Mouse (Mus musculus) lung, embryonic 14.5 days (tissue): ENCODE results near the gene Elp5. TPM values are rescaled to one million over a fixed set of nuclear protein-coding genes. Genes with fewer than 3 reads are reported as not detected.
A peak's percentile ranks its signal among the peaks of the same experiment; 100 is the strongest.

ENCODE experiments used
- ATAC-seq: fragments of 200-750 bp; cut with Nextera tagmentation; 2 replicates; pipeline ENCODE4 v1.8.0; 2017; ENCODE audit warnings: mild to moderate bottlenecking, moderate TSS enrichment, moderate library complexity; ENCODE audit not compliant: insufficient read depth
- DNase-seq: peaks from one replicate; pipeline ENCODE4 v3.0.0-alpha.2; 2015
- H3K27ac ChIP-seq: fragments of 300-500 bp; sonication (generic); 2 replicates; pipeline ENCODE4 v1.5.1; 2014; ENCODE audit warnings: low read depth, mild to moderate bottlenecking, moderate library complexity
- H3K27me3 ChIP-seq: fragments of 300-500 bp; sonication (generic); 2 replicates; pipeline ENCODE4 v1.6.1; 2014; ENCODE audit warnings: low read length, control low read depth; ENCODE audit not compliant: insufficient read depth
- H3K36me3 ChIP-seq: fragments of 300-500 bp; sonication (generic); 2 replicates; pipeline ENCODE4 v1.6.1; 2014; ENCODE audit warnings: control low read depth; ENCODE audit not compliant: insufficient read depth
- H3K4me1 ChIP-seq: fragments of 300-500 bp; sonication (generic); 2 replicates; pipeline ENCODE4 v1.6.1; 2014; ENCODE audit warnings: antibody characterized with exemption, control low read depth; ENCODE audit not compliant: insufficient read depth
- H3K4me2 ChIP-seq: fragments of 300-500 bp; sonication (generic); 2 replicates; pipeline ENCODE4 v1.6.1; 2014; ENCODE audit warnings: mild to moderate bottlenecking
- H3K4me3 ChIP-seq: fragments of 300-500 bp; sonication (generic); 2 replicates; pipeline ENCODE4 v1.5.1; 2014; ENCODE audit warnings: low read depth, low read length
- H3K9ac ChIP-seq: fragments of 300-500 bp; sonication (generic); 2 replicates; pipeline ENCODE4 v1.6.1; 2014
- H3K9me3 ChIP-seq: fragments of 300-500 bp; sonication (generic); 2 replicates; pipeline ENCODE4 v1.6.1; 2016; ENCODE audit warnings: low read depth, low read length, control low read depth
- CTCF ChIP-seq: IDR thresholded peaks from 2 replicates; pipeline ENCODE4 v1.5.1; 2016; ENCODE audit warnings: antibody characterized with exemption, low read depth
- whole genome bisulfite sequencing: fragments of 180-500 bp; shearing (Covaris S2); extraction: QIAGEN DNeasy Blood & Tissue Kit; methylation state at CpG from one replicate; pipeline ENCODE4 v1.1.7; 2014; 5-methylcytosine and 5-hydroxymethylcytosine counted together
- polyA plus RNA-seq: library from polyadenylated mRNA; unstranded; fragments of >200 nt; fragmentation: Nextera tagmentation; extraction: Ambion mirVana; gene quantifications from 2 replicates; pipeline ENCODE4 v1.2.1, GENCODE M21; 2014

The Elp5 gene
- polyA plus RNA-seq, 1 experiment from 2014 or later = 113 TPM

DNA sequence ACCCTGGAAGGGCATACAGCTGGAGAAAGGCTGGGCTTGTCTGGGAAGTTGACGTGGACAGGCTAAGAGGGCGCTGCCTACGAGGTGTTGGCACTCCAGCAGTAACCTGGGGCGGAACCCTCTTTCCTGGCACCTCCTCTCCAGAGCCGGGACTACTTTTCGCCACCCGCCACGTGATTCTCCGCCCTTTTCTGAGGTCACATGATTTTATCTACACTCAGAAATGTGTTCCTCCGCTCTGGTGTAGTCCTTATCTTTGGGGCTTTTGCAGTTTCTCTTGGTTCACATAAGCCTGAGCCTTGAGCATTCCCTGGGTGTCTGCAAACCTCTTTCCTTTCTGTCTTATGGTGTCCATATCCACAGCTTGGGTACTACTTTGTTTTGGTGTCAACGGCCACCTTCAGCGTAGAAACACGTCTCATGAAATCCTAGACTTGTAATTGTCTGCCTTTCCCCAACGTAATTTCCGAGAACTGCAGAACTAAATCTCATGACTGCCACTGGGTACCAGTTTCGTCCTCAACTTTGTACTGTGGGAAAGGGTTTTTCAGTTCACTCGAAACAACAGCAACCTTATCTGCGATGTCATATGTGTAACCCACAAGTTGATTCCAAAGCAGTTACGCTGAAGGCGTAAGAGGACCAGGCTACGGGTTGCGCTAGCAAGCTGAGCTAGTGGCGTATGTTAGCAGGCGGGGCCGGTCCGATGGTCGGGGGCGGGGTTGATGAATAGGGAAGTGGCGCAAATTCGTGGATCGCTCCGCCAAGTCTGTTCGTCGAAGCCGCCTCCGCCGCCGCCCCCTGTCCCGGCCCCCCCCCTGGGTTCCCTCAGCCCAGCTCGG is 8.8 kb upstream of the Elp5 start, which contains the start of gene Gabarap:
Gene Gabarap, plus strand, starts transcription at position 294 of the 842 bp plus-strand sequence.
- WGBS = under 1% methylated on average over 40 of the region's 40 CpGs
- TF ChIP-seq CTCF = no peak
- H3K4me3 ChIP-seq = peak within 1 kb of the TSS; percentile 77
- peaks cover 58% of the 10 kb centered on the region for H3K36me3 ChIP-seq
- no peaks in the 10 kb centered on the region for H3K9me3 ChIP-seq
- H3K4me1 ChIP-seq = peaks cover 8% of the 10 kb centered on the region; the same call in 1 of the 2 replicates
- H3K4me2 ChIP-seq = peak within 1 kb of the TSS; percentile 91
- no peaks in the 10 kb centered on the region for H3K27me3 ChIP-seq
- H3K27ac ChIP-seq = peak within 1 kb of the TSS; percentile 90
- peak; percentile 68 for ATAC-seq
- peak; percentile 97 for DNase-seq
- H3K9ac ChIP-seq = peak within 1 kb of the TSS; percentile 92

DNA sequence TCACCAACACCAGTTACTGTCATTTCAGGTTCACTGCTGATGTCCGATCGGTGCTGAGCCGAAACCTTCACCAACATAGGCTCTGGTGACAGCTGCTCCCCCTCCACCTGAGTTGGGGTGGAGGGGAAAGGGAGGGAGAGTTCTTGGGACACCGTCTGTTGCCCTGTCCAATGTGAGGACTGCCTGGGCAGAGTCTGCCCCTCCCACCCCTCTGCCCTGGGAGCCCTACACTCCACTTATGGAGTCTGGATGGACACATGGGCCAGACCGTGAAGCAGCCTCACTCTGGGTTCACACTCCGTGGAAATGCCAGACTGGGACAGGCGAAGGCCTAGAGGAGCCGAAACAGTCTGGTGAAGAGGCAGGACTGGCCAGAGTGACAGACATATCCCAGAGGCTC is 7.6 kb upstream of the Elp5 start:
- 83% methylated on average over 8 of the region's 8 CpGs for WGBS
- peaks cover 68% of the 10 kb centered on the region for H3K36me3 ChIP-seq
- DNase-seq (no peak), ATAC-seq (no peak)
- H3K4me3 ChIP-seq = no peak overlapping the region
- no peak for TF ChIP-seq CTCF
- H3K9me3 ChIP-seq = no peaks in the 10 kb centered on the region
- H3K27ac ChIP-seq = peak overlapping the region; percentile 90
- H3K27me3 ChIP-seq = no peaks in the 10 kb centered on the region
- no peak overlapping the region for H3K9ac ChIP-seq
- no peak overlapping the region for H3K4me2 ChIP-seq
- H3K4me1 ChIP-seq = peaks cover 8% of the 10 kb centered on the region; the same call in 1 of the 2 replicates

GRCm38 (mm10) chr11:69984431-69984830 is 2.1 kb upstream of the Elp5 start:
- WGBS = 90% methylated on average over 8 of the region's 8 CpGs
- peaks cover 11% of the 10 kb centered on the region; the same call in 1 of the 2 replicates for H3K4me1 ChIP-seq
- peaks cover 56% of the 10 kb centered on the region for H3K36me3 ChIP-seq
- ATAC-seq (no peak), DNase-seq (no peak)
- no peak overlapping the region for H3K4me3 ChIP-seq
- no peak overlapping the region for H3K9ac ChIP-seq
- no peaks in the 10 kb centered on the region for H3K27me3 ChIP-seq
- H3K9me3 ChIP-seq = no peaks in the 10 kb centered on the region
- TF ChIP-seq CTCF = no peak
- H3K4me2 ChIP-seq = no peak overlapping the region
- H3K27ac ChIP-seq = no peak overlapping the region

- Histone ChIP-seq H3K27ac (no peak overlapping the region), H3K4me2 (peak overlapping the region; percentile 67), H3K4me1 (peaks cover 11% of the 10 kb centered on the region; the same call in 1 of the 2 replicates), H3K9ac (peak overlapping the region; percentile 98), H3K9me3 (no peaks in the 10 kb centered on the region), H3K36me3 (peaks cover 49% of the 10 kb centered on the region), H3K4me3 (0 out of 2 replicates have a peak overlapping the region, but pooled peaks have one; percentile 100), H3K27me3 (no peaks in the 10 kb centered on the region)
- DNase-seq (no peak), ATAC-seq (no peak)
- TF ChIP-seq CTCF = no peak
- 73% methylated on average over 4 of the region's 4 CpGs for WGBS
These were observed 1.1 kb upstream of the Elp5 start for GRCm38 (mm10) chr11:69983377-69983776.

- peak overlapping the region; percentile 100 for H3K4me3 ChIP-seq
- no peak for TF ChIP-seq CTCF
- no peaks in the 10 kb centered on the region for H3K27me3 ChIP-seq
- H3K36me3 ChIP-seq = peaks cover 49% of the 10 kb centered on the region
- H3K9ac ChIP-seq = peak overlapping the region; percentile 98
- no peaks in the 10 kb centered on the region for H3K9me3 ChIP-seq
- H3K4me2 ChIP-seq = peak overlapping the region; percentile 67
- no peak overlapping the region for H3K27ac ChIP-seq
- H3K4me1 ChIP-seq = peaks cover 11% of the 10 kb centered on the region; the same call in 1 of the 2 replicates
- ATAC-seq = no peak
- WGBS = 20% methylated on average over 5 of the region's 5 CpGs
- DNase-seq = no peak
These were observed 560 bp upstream of the Elp5 start for GRCm38 (mm10) chr11:69982877-69983276.

- DNase-seq (peak; percentile 42), ATAC-seq (peak; percentile 36; the same call in 1 of the 2 replicates)
- Histone ChIP-seq H3K9ac (peak within 1 kb of the TSS; percentile 98), H3K4me2 (peak within 1 kb of the TSS; percentile 67), H3K4me1 (peaks cover 11% of the 10 kb centered on the region; the same call in 1 of the 2 replicates), H3K4me3 (peak within 1 kb of the TSS; percentile 100), H3K36me3 (peaks cover 45% of the 10 kb centered on the region), H3K27ac (peak within 1 kb of the TSS; percentile 98), H3K9me3 (no peaks in the 10 kb centered on the region), H3K27me3 (no peaks in the 10 kb centered on the region)
- TF ChIP-seq CTCF = no peak
- under 1% methylated on average over 43 of the region's 43 CpGs for WGBS
These were observed 1.1 kb downstream of the Elp5 start, which contains the start of gene Ctdnep1 for GRCm38 (mm10) chr11:69981141-69981762. Gene Ctdnep1, plus strand, starts transcription at chr11:69981156.
